Mouse (Mus musculus): ENCODE data around the gene Sertad3.
"Not testable (repeated sequence)": the region's sequence is repeated elsewhere in the genome, so short reads cannot be mapped to it uniquely, and the experiment has no call there.

Sertad3 gene

GRCm38 (mm10) chr7:27490543-27491329 is 17.2 kb downstream of the Sertad3 start:
- in situ Hi-C loops (cut with MboI, MseI): no loop called here

GRCm38 (mm10) chr7:27491856-27492255 is 18.3 kb downstream of the Sertad3 start:
- in situ Hi-C loops (cut with MboI, MseI): no loop called here

GRCm38 (mm10) chr7:27493022-27493421 is 19.5 kb downstream of the Sertad3 start:
- in situ Hi-C loops (cut with MboI, MseI): no loop called here

GRCm38 (mm10) chr7:27493450-27493849 is 19.9 kb downstream of the Sertad3 start:
- in situ Hi-C loops (cut with MboI, MseI): no loop called here

- in situ Hi-C loops (cut with MboI, MseI): not testable (repeated sequence)
Measured at GRCm38 (mm10) chr7:27494659-27495367, 21.2 kb downstream of the Sertad3 start.

- in situ Hi-C loops (cut with MboI, MseI): no loop called here
Measured at GRCm38 (mm10) chr7:27499036-27499435, 25.5 kb downstream of the Sertad3 start, which contains the start of gene Prx. Prx (plus strand) TSS chr7:27499324.

GRCm38 (mm10) chr7:27501620-27502019 is 28.1 kb downstream of the Sertad3 start:
- in situ Hi-C loops (cut with MboI, MseI): no loop called here

GRCm38 (mm10) chr7:27506765-27507370 is 33.3 kb downstream of the Sertad3 start:
- in situ Hi-C loops (cut with MboI, MseI): loop anchor here (5.0 kb wide), 1 partner anchor 35 kb away; no protein-coding TSS in a partner anchor

GRCm38 (mm10) chr7:27507711-27508647 is 34.4 kb downstream of the Sertad3 start:
- in situ Hi-C loops (cut with MboI, MseI): loop anchor here (5.0 kb wide), 1 partner anchor 34 kb away; no protein-coding TSS in a partner anchor

GRCm38 (mm10) chr7:27508648-27509005 is 35.1 kb downstream of the Sertad3 start:
- in situ Hi-C loops (cut with MboI, MseI): loop anchor here (5.0 kb wide), 1 partner anchor 34 kb away; no protein-coding TSS in a partner anchor

- in situ Hi-C loops (cut with MboI, MseI): no loop called here
Measured at GRCm38 (mm10) chr7:27510809-27511208, 37.2 kb downstream of the Sertad3 start.

GRCm38 (mm10) chr7:27514961-27515360 is 41.4 kb downstream of the Sertad3 start:
- in situ Hi-C loops (cut with MboI, MseI): no loop called here

GRCm38 (mm10) chr7:27518314-27518713 is 44.7 kb downstream of the Sertad3 start:
- in situ Hi-C loops (cut with MboI, MseI): no loop called here

GRCm38 (mm10) chr7:27520104-27520503 is 46.5 kb downstream of the Sertad3 start:
- in situ Hi-C loops (cut with MboI, MseI): loop anchor here (10.0 kb wide), 1 partner anchor 185 kb away; the partner anchor contains the start of gene Ltbp4

GRCm38 (mm10) chr7:27520599-27520998 is 47.0 kb downstream of the Sertad3 start:
- in situ Hi-C loops (cut with MboI, MseI): loop anchor here (10.0 kb wide), 1 partner anchor 186 kb away; the partner anchor contains the start of gene Ltbp4

GRCm38 (mm10) chr7:27522967-27523366 is 49.4 kb downstream of the Sertad3 start, which contains the start of gene Hipk4:
Hipk4 (plus strand) TSS chr7:27523267.
- in situ Hi-C loops (cut with MboI, MseI): loop anchor here (10.0 kb wide), 1 partner anchor 188 kb away; the partner anchor contains the start of gene Ltbp4

- in situ Hi-C loops (cut with MboI, MseI): loop anchor here (10.0 kb wide), 1 partner anchor 189 kb away; the partner anchor contains the start of gene Ltbp4
Measured at GRCm38 (mm10) chr7:27523805-27524204, 50.2 kb downstream of the Sertad3 start.

- in situ Hi-C loops (cut with MboI, MseI): loop anchor here (5.0 to 10.0 kb wide), 2 partner anchors 99 to 191 kb away; partner anchors contain the start of gene Ltbp4
Measured at GRCm38 (mm10) chr7:27526039-27526827, 52.7 kb downstream of the Sertad3 start.

Data from T-helper 2 cell (primary cell).